Mouse (Mus musculus): ENCODE results near the gene Ces2e.

- TF ChIP-seq CTCF (IDR thresholded peaks at IDR 0.05; ENCODE audit: extremely low read depth, insufficient read length, insufficient replicate concordance, low read depth, low read length) (no peak), POLR2A (IDR thresholded peaks at IDR 0.05; ENCODE audit: low read depth, low read length) (no peak)
Observed at GRCm38 (mm10) chr8:104949031-104949430, 23.0 kb downstream of the Ces2e start.
